Mouse (Mus musculus) thymus, postnatal 36 days (tissue): ENCODE measurements around the gene Ndufv3.

Experiments
- DNase-seq, 2 experiments: peaks; one replicate each; pipeline ENCODE4 v3.0.0; 2022; ENCODE audit warnings: mixed read lengths in 2 of 2

Ndufv3 gene

DNA sequence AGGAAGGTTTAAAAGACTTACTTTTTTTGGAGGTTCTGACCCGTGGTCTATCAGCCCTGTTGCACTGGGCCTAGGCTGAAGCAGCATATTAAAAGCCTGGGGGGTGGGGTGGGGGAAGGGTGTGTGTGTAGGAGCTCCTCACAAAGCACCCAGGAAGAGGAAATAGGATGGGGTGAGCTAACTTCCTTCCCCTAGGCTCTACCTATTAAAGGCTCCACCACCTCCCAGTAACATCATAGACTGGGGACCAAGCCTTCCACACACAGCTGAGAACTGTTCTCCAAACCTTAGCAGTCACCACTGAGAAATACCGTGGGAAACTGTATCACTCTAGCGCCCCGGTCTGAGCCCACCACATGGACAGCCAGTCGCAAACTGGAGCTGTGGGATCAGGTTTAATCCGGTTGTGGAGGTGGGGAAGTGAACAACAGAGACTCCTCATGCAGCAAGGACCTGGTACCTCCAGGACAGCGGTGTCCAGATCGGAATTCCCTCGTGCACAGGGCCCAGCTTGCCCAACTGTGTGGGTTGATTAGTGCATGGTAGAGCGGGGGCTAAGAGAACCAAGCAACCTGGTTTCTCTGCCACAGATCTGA is 38.1 kb downstream of the Ndufv3 start:
- peak in 1 of 2 experiments; percentile 9 for DNase-seq

DNA sequence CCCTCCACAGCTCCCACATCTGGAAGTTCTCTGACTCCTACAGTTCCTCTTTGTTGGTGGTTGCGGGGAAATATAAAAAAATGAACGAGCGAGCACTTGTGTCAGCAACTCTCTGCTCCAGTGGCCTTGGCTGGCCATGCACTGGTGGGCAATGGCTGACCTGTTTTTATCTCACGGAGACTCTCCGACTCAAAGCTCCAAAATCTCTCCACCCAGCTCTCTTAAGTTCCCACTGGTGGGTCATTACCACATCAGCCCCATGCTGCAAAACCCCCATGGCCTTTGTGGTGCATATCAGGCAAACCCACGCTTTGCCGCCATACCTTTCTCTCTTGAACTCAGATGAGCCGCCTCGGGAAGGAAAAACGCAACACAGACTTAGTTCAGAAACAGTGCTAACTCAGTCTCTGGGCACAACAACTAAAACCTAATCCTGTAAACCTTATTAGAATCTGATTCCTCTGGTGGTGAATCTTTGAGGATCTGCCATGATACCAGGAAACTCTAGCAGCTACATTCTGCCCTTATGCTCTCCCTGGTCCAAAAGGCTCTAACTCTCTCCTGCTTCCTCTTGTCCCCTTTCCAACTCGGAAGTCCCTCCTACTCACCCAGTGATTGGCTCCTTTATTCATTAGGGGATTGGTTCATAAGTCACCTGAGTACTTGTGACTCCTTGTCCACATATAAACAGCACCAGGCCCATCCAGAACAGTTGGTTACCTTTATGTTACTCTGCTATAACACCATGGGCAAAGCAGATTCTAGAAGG is 39.3 kb downstream of the Ndufv3 start:
- no peak for DNase-seq

DNA sequence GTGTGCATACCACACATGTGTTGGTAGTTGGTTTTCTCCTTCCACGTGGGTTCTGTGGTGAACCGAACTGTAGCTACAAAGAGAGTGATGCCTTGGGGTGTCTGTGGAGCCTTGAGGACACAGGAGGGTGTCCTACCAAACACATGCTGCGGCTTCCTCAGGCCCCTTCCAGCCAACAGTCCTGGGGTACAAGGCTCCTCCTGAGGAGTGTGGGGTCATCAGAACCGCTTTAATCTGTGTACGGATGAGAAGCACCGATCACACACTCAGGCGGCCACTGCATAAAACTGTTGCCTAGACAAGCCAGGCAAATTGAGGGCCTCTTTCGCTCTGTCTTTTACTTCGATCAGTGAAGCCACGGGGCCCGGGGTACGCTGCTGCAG is 43.7 kb downstream of the Ndufv3 start:
- DNase-seq: peak; percentile 52 to 54

DNA sequence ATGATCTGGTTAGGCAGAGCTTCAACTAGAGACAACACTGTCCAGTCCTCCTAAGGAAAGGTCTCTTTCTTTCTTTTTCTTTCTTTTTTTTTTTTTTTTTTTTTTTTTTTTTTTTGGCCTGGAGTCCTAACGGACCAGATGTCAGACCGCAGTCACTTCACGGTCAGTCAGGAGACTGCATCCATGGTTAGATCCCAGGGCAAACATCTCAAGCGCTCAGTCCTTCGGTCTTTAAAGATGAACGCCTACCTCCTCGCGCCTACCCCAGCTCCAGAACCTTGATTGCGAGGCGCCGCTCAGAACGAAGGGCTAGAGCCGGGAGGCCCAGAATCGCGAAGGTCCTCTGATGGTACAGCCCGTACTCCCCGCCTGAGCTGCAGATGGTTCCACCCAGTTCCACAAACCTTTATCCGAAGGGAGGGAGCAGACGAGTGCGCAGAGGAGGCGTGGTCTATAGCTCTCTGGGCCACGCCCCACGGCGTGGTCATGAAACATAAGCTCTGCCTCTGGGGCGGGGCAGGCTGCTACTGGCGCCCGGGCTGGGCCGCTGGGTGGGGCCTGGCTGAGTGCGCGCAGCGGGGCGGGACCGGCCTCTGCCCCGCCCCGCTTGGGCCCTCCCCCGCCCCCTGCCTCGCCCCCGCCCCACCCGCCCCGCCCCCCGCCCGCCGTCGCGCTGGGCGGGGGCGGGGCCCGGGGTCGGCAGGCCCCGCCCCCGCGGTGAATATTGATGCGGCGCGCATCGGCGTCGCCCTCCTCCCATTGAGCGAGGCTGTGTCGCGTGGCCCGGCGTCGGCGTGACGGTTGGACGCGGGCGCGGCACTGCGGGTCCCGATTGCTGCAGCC is 44.3 kb downstream of the Ndufv3 start, which contains the start of gene Pknox1:
Gene Pknox1 (plus strand): TSS at position 720 of the 843 bp plus-strand sequence.
- DNase-seq: peak; percentile 99 to 100

DNA sequence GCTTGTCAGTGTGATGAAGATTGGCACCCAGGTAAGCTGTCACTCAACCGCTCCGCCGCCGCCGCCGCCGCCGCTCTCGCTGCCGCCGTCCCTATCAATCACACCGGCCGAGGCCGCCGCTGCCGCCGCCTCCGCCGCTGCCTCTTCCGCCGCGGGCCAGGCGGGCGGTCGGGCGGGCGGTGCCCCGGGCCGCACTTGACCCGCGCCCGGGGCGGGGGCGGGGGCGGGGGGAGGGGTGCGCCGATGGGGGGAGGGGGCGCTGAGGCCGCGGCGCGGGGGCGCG is 44.9 kb downstream of the Ndufv3 start:
- no peak for DNase-seq

DNA sequence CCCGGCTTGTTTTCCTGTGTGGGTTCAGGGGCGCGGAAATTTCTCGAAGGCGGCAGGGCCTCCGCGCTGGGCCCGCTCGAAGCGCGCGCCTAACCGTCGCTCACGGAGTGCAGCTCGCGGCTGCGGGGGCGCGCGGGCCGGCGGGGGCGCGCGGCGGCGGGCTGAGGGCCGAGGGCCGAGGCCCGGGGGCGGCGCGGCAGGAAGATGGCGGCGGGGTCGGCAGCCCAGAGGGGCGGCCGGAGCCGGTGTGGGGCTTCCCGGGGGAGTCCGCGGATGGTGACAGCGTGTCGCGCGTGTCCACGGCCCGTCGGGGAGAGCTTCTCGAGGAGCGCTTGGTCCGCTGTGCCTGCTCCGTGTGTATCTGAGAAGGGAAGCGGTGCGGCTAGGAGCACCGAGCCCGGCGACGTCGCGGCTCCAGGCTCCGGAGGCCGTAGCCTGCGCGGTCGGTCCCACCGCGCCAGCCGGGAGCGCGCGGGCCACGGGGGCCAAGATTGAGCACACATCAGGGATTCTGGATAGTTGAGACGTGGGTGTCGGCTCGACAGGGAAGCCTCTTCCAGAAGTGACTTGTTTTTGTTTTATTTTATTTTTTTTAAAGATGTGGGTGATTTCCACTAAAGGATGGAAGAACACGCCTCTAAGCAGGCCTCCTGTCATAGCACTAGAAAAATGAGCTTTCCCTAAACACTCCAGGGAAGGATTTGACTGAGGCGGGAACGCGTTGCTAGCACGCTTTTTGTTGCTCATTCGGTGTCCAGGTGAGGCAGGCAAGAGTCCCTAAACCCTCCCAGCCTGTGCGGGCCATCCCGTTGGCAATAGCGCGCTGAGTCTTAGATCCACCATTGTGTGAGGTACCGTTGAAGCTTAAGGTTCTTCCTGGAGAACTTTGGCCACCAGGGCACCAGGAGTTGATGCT is 45.5 kb downstream of the Ndufv3 start:
- peak; percentile 83 to 89 for DNase-seq

DNA sequence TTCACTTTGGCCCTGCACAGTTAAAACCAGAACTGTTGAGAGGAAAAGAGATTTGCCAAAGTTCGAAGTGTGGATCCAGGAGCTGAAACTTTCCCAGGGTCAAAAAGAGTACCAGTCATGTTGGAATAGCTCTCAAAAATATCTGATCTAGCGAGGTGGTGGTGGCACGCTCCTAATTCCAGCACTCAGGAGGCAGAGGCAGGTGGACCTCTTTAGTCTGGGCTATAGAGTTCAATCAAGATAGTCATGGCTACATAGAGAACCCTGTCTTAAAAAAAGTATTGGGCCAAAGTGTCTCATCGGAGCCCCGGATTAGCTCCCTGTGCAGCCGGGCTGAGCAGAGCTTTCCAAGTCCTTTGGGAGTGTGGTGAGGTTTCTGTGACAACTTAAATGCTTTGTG is 46.4 kb downstream of the Ndufv3 start:
- no peak for DNase-seq

DNA sequence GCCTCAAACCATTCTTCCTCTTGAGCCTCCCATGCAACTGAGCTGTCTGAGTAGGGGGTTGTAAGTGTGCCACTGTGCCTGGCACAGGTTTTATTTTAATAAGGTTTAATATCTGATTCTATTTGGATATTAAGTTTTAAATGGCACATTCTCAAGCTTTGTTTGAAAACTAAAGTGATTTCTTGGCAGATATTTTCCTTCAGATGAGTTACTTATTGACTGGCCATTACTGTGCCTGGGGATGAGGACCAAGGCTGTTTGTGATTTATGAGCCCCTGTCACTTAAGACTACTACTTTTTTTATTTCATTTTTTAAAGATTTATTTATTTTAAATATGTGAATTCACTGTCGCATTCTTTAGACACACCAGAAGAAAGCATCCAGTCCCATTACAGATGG is 49.8 kb downstream of the Ndufv3 start:
- no peak for DNase-seq

DNA sequence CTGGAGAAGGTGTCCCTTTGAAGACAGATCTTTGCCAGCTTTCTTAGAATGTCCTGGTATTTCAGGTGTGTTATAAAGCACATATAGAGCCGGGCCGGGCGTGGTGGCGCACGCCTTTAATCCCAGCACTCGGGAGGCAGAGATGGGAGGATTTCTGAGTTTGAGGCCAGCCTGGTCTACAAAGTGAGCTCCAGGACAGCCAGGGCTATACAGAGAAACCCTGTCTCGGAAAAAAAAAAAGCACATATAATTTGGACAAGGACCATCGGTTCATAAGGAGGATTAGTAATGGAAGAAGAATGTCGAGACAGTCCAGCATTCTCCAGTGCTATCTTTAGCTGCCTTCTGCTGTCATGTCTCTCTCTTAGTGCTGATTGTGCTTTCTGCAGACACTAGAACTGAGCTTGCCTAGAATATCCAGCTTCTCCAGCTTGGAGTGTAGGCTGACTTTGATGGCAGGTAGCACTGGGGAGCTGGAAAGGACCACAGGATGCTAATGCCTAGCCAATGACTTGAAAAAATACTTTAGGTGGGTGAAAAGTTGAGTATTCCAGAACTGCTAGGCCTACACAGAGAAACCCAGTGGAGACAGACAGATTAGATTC is 50.5 kb downstream of the Ndufv3 start:
- DNase-seq: no peak

DNA sequence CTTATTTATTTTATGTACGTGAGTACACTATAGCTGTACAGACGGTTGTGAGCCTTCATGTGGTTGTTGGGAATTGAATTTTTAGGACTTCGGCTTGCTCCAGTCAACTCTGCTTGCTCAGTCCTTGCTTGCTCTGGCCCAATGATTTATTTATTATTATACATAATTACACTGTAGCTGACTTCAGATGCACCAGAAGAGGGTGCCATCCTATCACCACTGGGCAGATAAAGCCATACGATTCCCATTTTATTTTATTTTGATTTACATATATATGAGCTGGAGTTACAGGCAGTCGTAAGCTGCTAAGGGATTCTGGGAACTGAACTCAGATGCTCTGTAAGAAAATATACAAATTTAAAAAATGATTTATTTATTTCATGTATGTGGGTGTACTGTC is 51.8 kb downstream of the Ndufv3 start:
- no peak for DNase-seq

DNA sequence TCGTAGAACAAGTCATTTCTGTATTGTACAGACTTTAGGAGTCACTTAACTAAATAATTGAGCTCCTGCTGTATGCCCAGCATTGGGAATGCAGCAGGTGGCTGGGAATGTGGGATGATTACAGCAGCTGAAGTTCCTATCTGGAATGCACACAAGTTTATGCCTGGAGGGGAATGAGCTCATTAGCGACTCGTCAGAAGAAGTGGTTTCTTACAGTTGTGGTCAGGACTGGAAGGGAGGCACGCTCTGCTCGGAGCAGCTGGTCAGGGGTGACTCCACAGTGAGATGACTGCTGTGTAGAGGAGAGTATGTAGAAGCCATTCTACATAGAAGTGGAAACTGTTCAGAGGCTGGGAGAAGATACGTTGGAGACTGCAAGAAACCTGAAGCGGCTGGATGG is 54.7 kb downstream of the Ndufv3 start:
- DNase-seq: no peak

DNA sequence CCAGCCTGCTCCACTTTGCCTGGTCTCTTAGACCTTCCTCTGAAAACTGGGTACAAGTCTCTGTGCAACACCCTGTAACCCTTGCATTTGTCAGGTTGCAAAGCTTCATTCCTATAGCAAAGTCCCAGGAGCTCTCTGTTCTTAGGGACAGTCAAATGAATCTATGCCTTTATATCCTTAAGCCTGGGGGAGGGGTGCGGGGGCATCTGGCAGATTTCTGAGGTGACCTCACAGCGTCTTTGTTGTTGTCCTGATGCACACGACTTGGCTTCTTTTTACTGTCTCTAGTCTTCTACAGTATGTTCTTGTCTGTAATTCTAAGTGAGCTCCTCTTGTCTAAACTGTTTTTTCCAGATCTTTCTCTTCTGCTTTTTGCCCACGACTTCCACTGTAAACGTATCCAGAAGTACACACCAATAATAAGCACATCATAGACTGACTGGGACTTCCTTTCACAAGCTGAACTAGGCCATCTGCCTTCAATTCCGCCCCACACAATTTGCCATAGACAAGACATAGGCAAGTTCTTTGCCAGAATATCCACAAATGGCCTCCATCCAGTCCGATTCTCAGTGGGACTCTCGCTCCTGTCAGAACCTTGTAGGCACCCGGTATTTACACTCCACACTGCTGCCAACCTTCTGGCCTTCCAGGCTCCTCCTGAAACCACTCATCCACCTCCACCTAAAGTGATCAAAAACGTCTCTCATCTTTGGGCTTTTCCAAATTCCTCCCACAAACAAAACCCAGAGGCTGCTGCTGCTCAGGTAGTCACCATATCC is 56.7 kb downstream of the Ndufv3 start:
- DNase-seq: no peak

DNA sequence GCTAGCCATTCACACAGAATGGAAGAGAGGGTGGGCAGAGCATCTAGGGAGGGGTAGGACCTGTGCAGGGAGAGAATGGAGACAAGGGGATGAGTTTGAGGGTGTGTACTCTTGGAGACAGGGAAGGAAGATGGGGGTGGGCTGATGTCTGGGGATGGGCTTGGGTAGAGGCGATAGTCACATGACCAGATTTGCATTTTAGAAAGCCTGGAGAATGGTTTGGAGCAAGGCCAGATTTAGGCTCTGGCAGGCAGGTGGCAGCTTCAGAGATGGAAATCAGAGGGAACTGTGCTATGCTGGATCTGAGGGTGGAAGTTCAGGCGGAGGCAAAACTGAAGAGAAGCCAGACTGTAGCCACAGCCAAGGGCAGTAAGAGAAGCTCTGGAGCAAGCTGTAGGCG is 60.4 kb downstream of the Ndufv3 start:
- DNase-seq: no peak
